Mouse (Mus musculus): ENCODE measurements around the gene Slc39a11. TPM values are rescaled to one million over a fixed set of nuclear protein-coding genes. Genes with fewer than 3 reads are reported as not detected.

Slc39a11 gene
- polyA plus RNA-seq, 2 experiments: 5.1 to 10.2 TPM

- no peak for DNase-seq (ENCODE audit: low read depth in 3 of 3, low spot score in 3 of 3)
- no peak overlapping the region for H3K9ac ChIP-seq (replicated peaks)
- H3K27me3 ChIP-seq (ENCODE audit: control insufficient read depth, insufficient read depth, low read length): no peaks in the 10 kb centered on the region
- H3K9me3 ChIP-seq (ENCODE audit: control insufficient read depth, low read length): no peaks in the 10 kb centered on the region
- TF ChIP-seq CTCF (IDR thresholded peaks at IDR 0.05; ENCODE audit: low read depth) (no peak), EP300 (IDR thresholded peaks at IDR 0.05; ENCODE audit: low read depth) (no peak)
- H3K27ac ChIP-seq: no peak overlapping the region
- 55% methylated on average over 7 of the region's 7 CpGs for WGBS (ENCODE audit: insufficient replicate concordance)
- no peak overlapping the region for H3K4me3 ChIP-seq (ENCODE audit: insufficient read depth in 1 of 2, low read depth in 2 of 2, low read length in 2 of 2)
- no peak overlapping the region for H3K4me2 ChIP-seq (ENCODE audit: low read depth)
- no peaks in the 10 kb centered on the region for H3K36me3 ChIP-seq (replicated peaks; ENCODE audit: control insufficient read depth, insufficient read depth, low read depth)
- ATAC-seq (ENCODE audit: insufficient read depth): no peak
- no peaks in the 10 kb centered on the region for H3K4me1 ChIP-seq (replicated peaks; ENCODE audit: control insufficient read depth in 2 of 2, insufficient read depth in 2 of 2, low read length in 1 of 2)
Measured at GRCm38 (mm10) chr11:113251172-113251571, 398.7 kb downstream of the Slc39a11 start.

DNA sequence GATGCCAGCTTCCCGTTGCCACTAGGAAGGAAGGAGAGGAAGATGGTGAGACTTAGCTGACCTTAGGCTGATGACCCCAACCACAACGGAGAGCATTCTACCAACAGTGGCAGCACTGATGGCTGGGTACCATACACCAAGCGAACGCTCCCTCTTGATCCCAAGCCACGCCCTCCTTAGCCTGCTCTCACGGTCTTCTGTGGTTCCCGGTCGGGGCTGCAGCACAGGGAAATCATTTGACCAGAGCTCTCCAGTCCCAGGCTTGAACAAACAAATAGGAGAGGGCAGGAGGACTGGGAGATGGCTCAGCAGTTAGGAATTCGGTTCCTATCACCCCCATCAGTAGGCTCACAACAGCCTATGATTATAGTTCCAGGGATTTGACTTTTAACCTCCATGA is 403.4 kb downstream of the Slc39a11 start:
- no peaks in the 10 kb centered on the region for H3K4me1 ChIP-seq (replicated peaks; ENCODE audit: control insufficient read depth in 2 of 2, insufficient read depth in 2 of 2, low read length in 1 of 2)
- no peak overlapping the region for H3K9ac ChIP-seq (replicated peaks)
- no peaks in the 10 kb centered on the region for H3K9me3 ChIP-seq (ENCODE audit: control insufficient read depth, low read length)
- no peaks in the 10 kb centered on the region for H3K36me3 ChIP-seq (replicated peaks; ENCODE audit: control insufficient read depth, insufficient read depth, low read depth)
- 53% methylated on average over 9 of the region's 9 CpGs for WGBS (ENCODE audit: insufficient replicate concordance)
- H3K4me3 ChIP-seq (ENCODE audit: insufficient read depth in 1 of 2, low read depth in 2 of 2, low read length in 2 of 2): no peak overlapping the region
- TF ChIP-seq EP300 (IDR thresholded peaks at IDR 0.05; ENCODE audit: low read depth) (no peak), CTCF (IDR thresholded peaks at IDR 0.05; ENCODE audit: low read depth) (no peak)
- no peak overlapping the region for H3K4me2 ChIP-seq (ENCODE audit: low read depth)
- no peaks in the 10 kb centered on the region for H3K27me3 ChIP-seq (ENCODE audit: control insufficient read depth, insufficient read depth, low read length)
- H3K27ac ChIP-seq: no peak overlapping the region
- no peak for ATAC-seq (ENCODE audit: insufficient read depth)
- DNase-seq (ENCODE audit: low read depth in 3 of 3, low spot score in 3 of 3): no peak

- Histone ChIP-seq H3K36me3 (replicated peaks; ENCODE audit: control insufficient read depth, insufficient read depth, low read depth) (no peaks in the 10 kb centered on the region), H3K27ac (no peak overlapping the region), H3K9me3 (ENCODE audit: control insufficient read depth, low read length) (no peaks in the 10 kb centered on the region), H3K9ac (replicated peaks) (no peak overlapping the region), H3K4me3 (ENCODE audit: insufficient read depth in 1 of 2, low read depth in 2 of 2, low read length in 2 of 2) (no peak overlapping the region), H3K4me2 (ENCODE audit: low read depth) (no peak overlapping the region), H3K4me1 (replicated peaks; ENCODE audit: control insufficient read depth in 2 of 2, insufficient read depth in 2 of 2, low read length in 1 of 2) (no peaks in the 10 kb centered on the region), H3K27me3 (ENCODE audit: control insufficient read depth, insufficient read depth, low read length) (no peaks in the 10 kb centered on the region)
- DNase-seq (ENCODE audit: low read depth in 3 of 3, low spot score in 3 of 3): no peak
- 69% methylated on average over 10 of the region's 10 CpGs for WGBS (ENCODE audit: insufficient replicate concordance)
- TF ChIP-seq CTCF (IDR thresholded peaks at IDR 0.05; ENCODE audit: low read depth) (no peak), EP300 (IDR thresholded peaks at IDR 0.05; ENCODE audit: low read depth) (no peak)
- ATAC-seq (ENCODE audit: insufficient read depth): no peak
Measured at GRCm38 (mm10) chr11:113245666-113246065, 404.2 kb downstream of the Slc39a11 start.

GRCm38 (mm10) chr11:113234432-113234831 is 415.4 kb downstream of the Slc39a11 start:
- 39% methylated on average over 2 of the region's 2 CpGs for WGBS (ENCODE audit: insufficient replicate concordance)
- TF ChIP-seq CTCF (IDR thresholded peaks at IDR 0.05; ENCODE audit: low read depth): no peak
- no peak for TF ChIP-seq EP300 (IDR thresholded peaks at IDR 0.05; ENCODE audit: low read depth)
- ATAC-seq (ENCODE audit: insufficient read depth) (no peak), DNase-seq (ENCODE audit: low read depth in 3 of 3, low spot score in 3 of 3) (no peak)
- H3K4me2 ChIP-seq (ENCODE audit: low read depth): no peak overlapping the region
- H3K36me3 ChIP-seq (replicated peaks; ENCODE audit: control insufficient read depth, insufficient read depth, low read depth): no peaks in the 10 kb centered on the region
- H3K27me3 ChIP-seq (ENCODE audit: control insufficient read depth, insufficient read depth, low read length): no peaks in the 10 kb centered on the region
- H3K9me3 ChIP-seq (ENCODE audit: control insufficient read depth, low read length): no peaks in the 10 kb centered on the region
- no peaks in the 10 kb centered on the region for H3K4me1 ChIP-seq (replicated peaks; ENCODE audit: control insufficient read depth in 2 of 2, insufficient read depth in 2 of 2, low read length in 1 of 2)
- H3K27ac ChIP-seq: no peak overlapping the region
- H3K9ac ChIP-seq (replicated peaks): no peak overlapping the region
- no peak overlapping the region for H3K4me3 ChIP-seq (ENCODE audit: insufficient read depth in 1 of 2, low read depth in 2 of 2, low read length in 2 of 2)

- Histone ChIP-seq H3K9ac (replicated peaks) (no peak overlapping the region), H3K9me3 (ENCODE audit: control insufficient read depth, low read length) (no peaks in the 10 kb centered on the region), H3K4me3 (ENCODE audit: insufficient read depth in 1 of 2, low read depth in 2 of 2, low read length in 2 of 2) (no peak overlapping the region), H3K36me3 (replicated peaks; ENCODE audit: control insufficient read depth, insufficient read depth, low read depth) (no peaks in the 10 kb centered on the region), H3K4me2 (ENCODE audit: low read depth) (no peak overlapping the region), H3K27ac (no peak overlapping the region), H3K27me3 (ENCODE audit: control insufficient read depth, insufficient read depth, low read length) (no peaks in the 10 kb centered on the region), H3K4me1 (replicated peaks; ENCODE audit: control insufficient read depth in 2 of 2, insufficient read depth in 2 of 2, low read length in 1 of 2) (no peaks in the 10 kb centered on the region)
- DNase-seq (ENCODE audit: low read depth in 3 of 3, low spot score in 3 of 3) (no peak), ATAC-seq (ENCODE audit: insufficient read depth) (no peak)
- 45% methylated on average over 6 of the region's 6 CpGs for WGBS (ENCODE audit: insufficient replicate concordance)
- TF ChIP-seq CTCF (IDR thresholded peaks at IDR 0.05; ENCODE audit: low read depth) (no peak), EP300 (IDR thresholded peaks at IDR 0.05; ENCODE audit: low read depth) (no peak)
Measured at GRCm38 (mm10) chr11:113232049-113232448, 417.8 kb downstream of the Slc39a11 start.
